Mouse (Mus musculus) gastrocnemius, postnatal 36 days (tissue): Measurements from ENCODE around the gene Ifnar2. TPM values are rescaled to one million over a fixed set of nuclear protein-coding genes. Genes with fewer than 3 reads are reported as not detected.
"Not testable (repeated sequence)": the region's sequence is repeated elsewhere in the genome, so short reads cannot be mapped to it uniquely, and the experiment has no call there.

Experiments
- DNase-seq, 2 experiments: peaks; one replicate each; pipeline ENCODE4 v3.0.0; 2022
- intact Hi-C: fragments of 180-260 bp; cut with DNase I; formaldehyde crosslinking; loops from one replicate; pipeline ENCODE4 v1.15.1; 2025
- total RNA-seq, 2 experiments: library from RNA; stranded (reverse); gene quantifications; 2 replicates each; pipeline ENCODE4 v1.2.3; 2021

Gene Ifnar2
- total RNA-seq, 2 experiments from 2014 or later = 7.1 to 7.3 TPM

- intact Hi-C loops = no loop called here
Observed at GRCm38 (mm10) chr16:91415391-91416189, 43.0 kb downstream of the Ifnar2 start.

GRCm38 (mm10) chr16:91416357-91416756 lies 43.8 kb downstream of the Ifnar2 start:
- intact Hi-C loops = no loop called here
- no peak for DNase-seq

More at GRCm38 (mm10) chr16:91415391-91416189, 43.0 kb downstream of the Ifnar2 start:
- DNase-seq = no peak

- intact Hi-C loops = no loop called here
- no peak for DNase-seq
Observed at GRCm38 (mm10) chr16:91416938-91417337, 44.4 kb downstream of the Ifnar2 start.

- DNase-seq = no peak
- intact Hi-C loops = no loop called here
Observed at GRCm38 (mm10) chr16:91418531-91418930, 45.9 kb downstream of the Ifnar2 start.

- intact Hi-C loops = no loop called here
- DNase-seq = no peak
Observed at GRCm38 (mm10) chr16:91425816-91426215, 53.2 kb downstream of the Ifnar2 start.

GRCm38 (mm10) chr16:91426586-91426985 lies 54.0 kb downstream of the Ifnar2 start:
- intact Hi-C loops = no loop called here

GRCm38 (mm10) chr16:91427461-91427860 lies 54.9 kb downstream of the Ifnar2 start:
- intact Hi-C loops = no loop called here

More at GRCm38 (mm10) chr16:91426586-91426985, 54.0 kb downstream of the Ifnar2 start:
- DNase-seq = no peak

GRCm38 (mm10) chr16:91428259-91428865 lies 55.8 kb downstream of the Ifnar2 start:
- intact Hi-C loops = no loop called here
- no peak for DNase-seq

More at GRCm38 (mm10) chr16:91427461-91427860, 54.9 kb downstream of the Ifnar2 start:
- no peak for DNase-seq

GRCm38 (mm10) chr16:91432720-91433328 lies 60.2 kb downstream of the Ifnar2 start:
- intact Hi-C loops = no loop called here
- DNase-seq = no peak

- no peak for DNase-seq
- intact Hi-C loops = no loop called here
Observed at GRCm38 (mm10) chr16:91433329-91433933, 60.8 kb downstream of the Ifnar2 start.

GRCm38 (mm10) chr16:91434119-91434518 lies 61.5 kb downstream of the Ifnar2 start:
- intact Hi-C loops = no loop called here
- no peak for DNase-seq

GRCm38 (mm10) chr16:91438081-91438480 lies 65.5 kb downstream of the Ifnar2 start:
- intact Hi-C loops = no loop called here
- DNase-seq = no peak

- intact Hi-C loops, DNase-seq: not testable (repeated sequence)
Observed at GRCm38 (mm10) chr16:91438599-91438998, 66.0 kb downstream of the Ifnar2 start.

- DNase-seq = peak; percentile 40 to 41
- intact Hi-C loops = loop anchor here (5.0 kb wide), 1 partner anchor 84 kb away; no protein-coding TSS in a partner anchor
Observed at GRCm38 (mm10) chr16:91441366-91441765, 68.8 kb downstream of the Ifnar2 start.

GRCm38 (mm10) chr16:91441811-91442240 lies 69.2 kb downstream of the Ifnar2 start:
- no peak for DNase-seq
- intact Hi-C loops = loop anchor here (5.0 kb wide), 1 partner anchor 85 kb away; no protein-coding TSS in a partner anchor

GRCm38 (mm10) chr16:91442446-91442845 lies 69.9 kb downstream of the Ifnar2 start:
- no peak for DNase-seq
- intact Hi-C loops = loop anchor here (5.0 kb wide), 1 partner anchor 85 kb away; no protein-coding TSS in a partner anchor

- intact Hi-C loops = loop anchor here (5.0 kb wide), 1 partner anchor 86 kb away; no protein-coding TSS in a partner anchor
- DNase-seq = no peak
Observed at GRCm38 (mm10) chr16:91443211-91443611, 70.6 kb downstream of the Ifnar2 start.

GRCm38 (mm10) chr16:91444847-91445246 lies 72.3 kb downstream of the Ifnar2 start:
- intact Hi-C loops = loop anchor here (5.0 kb wide), 1 partner anchor 88 kb away; no protein-coding TSS in a partner anchor
- DNase-seq = no peak

GRCm38 (mm10) chr16:91445566-91445965 lies 73.0 kb downstream of the Ifnar2 start:
- DNase-seq = no peak
- intact Hi-C loops = no loop called here

- DNase-seq = no peak
- intact Hi-C loops = no loop called here
Observed at GRCm38 (mm10) chr16:91446778-91447511, 74.4 kb downstream of the Ifnar2 start.
